In the genomic region with DNA sequence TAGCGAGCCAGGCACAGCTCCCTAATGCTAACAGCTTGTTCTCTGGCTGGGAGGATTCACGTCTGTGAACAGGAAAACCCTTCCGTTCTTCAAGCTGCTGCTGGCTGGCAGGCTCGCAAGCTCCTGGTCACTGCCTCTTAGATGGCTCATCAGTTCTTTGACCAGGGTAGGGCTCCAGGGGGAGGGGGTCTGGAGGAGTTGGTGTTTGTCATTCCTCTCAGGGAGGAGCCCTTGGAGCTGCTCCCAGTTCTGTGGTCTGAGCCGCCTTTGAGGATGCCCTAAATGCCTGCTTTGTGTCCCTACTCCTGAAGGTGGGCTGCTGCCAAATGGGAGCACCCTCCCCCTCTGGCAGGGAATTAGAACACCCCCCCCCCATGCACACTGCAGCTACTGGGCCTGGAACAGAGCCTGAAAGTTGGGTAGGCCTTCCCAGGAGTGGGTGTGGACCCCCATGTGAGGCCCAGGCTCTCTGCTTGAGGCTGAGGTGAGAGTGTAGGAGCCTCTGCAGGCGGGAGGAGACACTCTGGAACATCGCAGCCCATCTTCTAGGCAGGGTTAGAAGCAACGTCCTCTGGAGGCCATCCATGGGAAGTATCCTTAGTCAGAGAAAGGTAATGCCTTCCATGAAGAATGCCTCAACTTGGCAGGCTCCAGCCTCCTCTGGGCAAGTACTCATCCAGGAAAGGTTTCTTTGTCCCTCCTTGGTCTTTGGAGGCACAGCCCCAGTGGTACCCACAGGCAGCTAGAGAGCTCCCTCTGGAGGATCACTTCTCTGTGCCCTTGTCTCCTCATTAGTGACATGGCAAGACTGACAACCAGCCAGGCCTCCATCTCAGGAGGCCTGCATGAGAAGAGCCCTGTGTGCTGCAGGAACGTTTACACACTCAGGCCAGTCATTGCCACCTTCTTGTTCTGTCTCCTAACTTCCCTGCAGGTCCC, we compare ENCODE assay signal across 8 mouse cellular contexts. TPM values are rescaled to one million over a fixed set of nuclear protein-coding genes. Genes with fewer than 3 reads are reported as not detected.
DNase-seq lines count a peak whose midpoint lies in the region; ATAC-seq lines count a peak whose summit lies in the region.

No protein-coding gene starts in this region.

- no peak overlapping the region for H3K9ac ChIP-seq in hindbrain, embryonic 12.5 days

- peak; percentile 60 for DNase-seq in testis, postnatal 14 days (ENCODE audit: low spot score)
- DNase-seq in testis, postnatal 10 days (ENCODE audit: low spot score) = no peak
- DNase-seq in left cerebral cortex, postnatal 4 days = peak; percentile 91
- peak; percentile 66 for DNase-seq in right cerebral cortex, postnatal 14 days
- no peak for DNase-seq in kidney, postnatal 25 days
- no peak for DNase-seq in embryo, embryonic 10 days (ENCODE audit: low spot score)

- WGBS in hindbrain, embryonic 12.5 days = 64% methylated on average over 9 of the region's 9 CpGs

- H3K9me3 ChIP-seq in hindbrain, embryonic 12.5 days (replicated peaks) = no peaks in the 10 kb centered on the region

- no peak overlapping the region for H3K4me3 ChIP-seq in hindbrain, embryonic 12.5 days

- intact Hi-C loops in left cerebral cortex, postnatal 4 days (cut with DNase I) = no loop called here

- peaks cover 51% of the 10 kb centered on the region for H3K4me1 ChIP-seq in hindbrain, embryonic 12.5 days

- ATAC-seq in hindbrain, embryonic 12.5 days (ENCODE audit: low FRiP score) = peak; percentile 74
- no peak for ATAC-seq in erythroid progenitor cell, adult 5-6 weeks (replicated peaks; ENCODE audit: low FRiP score, poor library complexity, severe bottlenecking)

- peak overlapping the region; percentile 52 for H3K27ac ChIP-seq in hindbrain, embryonic 12.5 days

- H3K36me3 ChIP-seq in hindbrain, embryonic 12.5 days = no peaks in the 10 kb centered on the region

- H3K4me2 ChIP-seq in hindbrain, embryonic 12.5 days (replicated peaks) = no peak overlapping the region

- H3K27me3 ChIP-seq in hindbrain, embryonic 12.5 days = peaks cover 5% of the 10 kb centered on the region

RNA-seq across cellular contexts. Expression of a gene that starts 24.2 kb away (rescaled TPM):
- 73.6 and 78.6 TPM in 2 replicates for polyA plus RNA-seq in hindbrain, embryonic 12.5 days (2016; fragmentation: Nextera tagmentation; extraction: Ambion mirVana)
- 10 to 100 TPM; 70.3 to 78.4 TPM for total RNA-seq in left cerebral cortex, postnatal 4 days (2021)
- not detected in 2 replicates for total RNA-seq in erythroid progenitor cell, adult 5-6 weeks (2015; ENCODE audit: low replicate concordance)
- not detected in 2 replicates for total RNA-seq in erythroid progenitor cell, adult 5-6 weeks (2017; ENCODE audit: low replicate concordance)

RNA-seq across cellular contexts. Expression of a gene that starts 46.4 kb away (rescaled TPM):
- 2.3 and 2.8 TPM in 2 replicates for polyA plus RNA-seq in hindbrain, embryonic 12.5 days (2016; fragmentation: Nextera tagmentation; extraction: Ambion mirVana)
- 1 to 10 TPM; 2.1 to 3.7 TPM for total RNA-seq in left cerebral cortex, postnatal 4 days (2021)
- not detected in 2 replicates for total RNA-seq in erythroid progenitor cell, adult 5-6 weeks (2015; ENCODE audit: low replicate concordance)
- total RNA-seq in erythroid progenitor cell, adult 5-6 weeks (2017; ENCODE audit: low replicate concordance) = not detected in 2 replicates

RNA-seq across cellular contexts. Expression of a gene that starts 46.6 kb away (rescaled TPM):
- polyA plus RNA-seq in hindbrain, embryonic 12.5 days (2016; fragmentation: Nextera tagmentation; extraction: Ambion mirVana) = 12.5 and 15.3 TPM in 2 replicates
- total RNA-seq in left cerebral cortex, postnatal 4 days (2021) = 100 to 1,000 TPM; 146 to 159 TPM
- total RNA-seq in erythroid progenitor cell, adult 5-6 weeks (2015; ENCODE audit: low replicate concordance) = 1.1 TPM in 1 of 2 replicates, not detected in the other
- 0.39 and 0.45 TPM in 2 replicates for total RNA-seq in erythroid progenitor cell, adult 5-6 weeks (2017; ENCODE audit: low replicate concordance)

Comparison
In these comparisons a context has a peak if more than half of its experiments do, and no peak if none do; other contexts are left out.
1. DNase-seq: peak in testis, postnatal 14 days (single experiment), left cerebral cortex, postnatal 4 days (single experiment) and right cerebral cortex, postnatal 14 days (single experiment); none in testis, postnatal 10 days (single experiment), kidney, postnatal 25 days (0 of 2) and embryo, embryonic 10 days (single experiment).
2. RNA of a gene that starts 24.2 kb away (total RNA-seq): 70.3 to 78.4 TPM in left cerebral cortex, postnatal 4 days; not detected in erythroid progenitor cell, adult 5-6 weeks; every median in the first group is over 10 times any median in the second.
3. RNA of a gene that starts 46.6 kb away (total RNA-seq): 146 to 159 TPM in left cerebral cortex, postnatal 4 days; 0.39 to 1.1 TPM in erythroid progenitor cell, adult 5-6 weeks; every median in the first group is over 10 times any median in the second.